Mouse (Mus musculus) left cerebral cortex, postnatal 25 days (tissue): ENCODE data around the gene Flnb. TPM values are rescaled to one million over a fixed set of nuclear protein-coding genes. Genes with fewer than 3 reads are reported as not detected.

Experiments used
- DNase-seq, 2 experiments: peaks; one replicate each; pipeline ENCODE4 v3.0.0; 2022; ENCODE audit warnings: low spot score in 2 of 2, mixed read lengths in 1 of 2
- intact Hi-C: fragments of 180-260 bp; cut with DNase I; formaldehyde crosslinking; loops from one replicate; pipeline ENCODE4 v1.15.1; 2025
- total RNA-seq, 2 experiments: library from RNA; stranded (reverse); gene quantifications; 2 replicates each; pipeline ENCODE4 v1.2.3; 2021

The Flnb gene
- total RNA-seq, 2 experiments from 2014 or later, result 30.6 to 44.1 TPM

DNA sequence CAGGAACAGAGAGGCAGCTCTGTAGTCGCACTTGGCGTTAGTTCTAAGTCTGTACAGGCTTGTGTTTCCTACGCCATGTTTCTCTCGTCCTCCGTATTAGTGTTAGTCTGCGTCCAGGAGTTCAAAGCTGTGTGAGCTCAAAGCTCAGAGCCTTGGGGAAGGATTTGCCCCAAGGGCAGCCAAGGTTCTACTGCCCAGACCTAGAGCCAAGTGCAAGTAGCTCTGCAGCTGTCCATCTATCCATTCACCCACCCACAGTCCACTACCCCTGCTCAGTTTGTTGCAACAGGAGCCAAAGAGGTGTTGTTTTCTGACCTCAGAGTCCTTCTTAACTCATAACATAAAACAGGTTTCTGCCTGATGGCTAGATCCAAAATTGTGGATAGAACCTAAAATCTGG lies 70.5 kb downstream of the Flnb start:
- intact Hi-C loops, result loop anchor here (2.0 to 5.0 kb wide), 2 partner anchors 39 to 69 kb away; no protein-coding TSS in a partner anchor

DNA sequence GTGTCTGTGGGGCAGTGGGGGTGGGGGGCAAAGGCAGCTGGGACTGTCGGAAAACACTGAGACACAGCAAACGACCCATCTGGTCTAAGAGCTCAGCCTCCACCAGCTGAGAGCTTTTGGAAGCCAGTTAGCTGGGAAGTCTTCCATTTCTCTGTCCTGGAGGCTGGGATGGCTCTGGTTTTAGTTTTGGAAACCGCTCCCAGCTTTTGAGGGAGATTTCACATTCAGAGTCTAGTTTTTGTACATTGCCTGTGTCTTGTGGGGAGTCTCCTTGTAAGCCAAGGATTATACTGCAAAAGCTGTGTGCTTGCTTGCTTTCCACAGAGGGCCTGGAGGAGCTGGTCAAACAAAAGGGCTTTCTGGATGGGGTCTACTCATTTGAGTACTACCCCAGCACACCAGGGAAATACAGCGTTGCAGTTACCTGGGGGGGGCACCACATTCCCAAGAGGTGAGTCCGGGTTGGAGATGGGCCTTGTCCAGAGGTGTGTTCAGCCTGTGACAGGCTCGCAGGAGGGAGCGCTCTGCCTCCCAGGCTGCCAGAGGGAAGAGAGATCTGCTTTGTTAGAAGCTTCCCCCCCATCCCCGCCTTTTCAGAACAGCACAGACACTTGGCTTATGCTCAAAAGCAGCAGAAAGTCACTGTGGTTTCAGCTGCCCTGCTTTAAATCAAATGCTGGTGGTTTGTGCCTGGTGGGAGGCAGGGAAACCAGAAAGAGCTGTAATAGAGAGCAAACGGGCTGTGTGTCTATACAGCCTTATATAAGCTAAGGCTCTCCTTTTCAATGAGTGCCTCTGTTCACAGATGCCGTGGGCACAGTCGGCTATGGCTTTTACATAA lies 71.3 kb downstream of the Flnb start:
- peak; percentile 60 to 88 for DNase-seq
- intact Hi-C loops, result loop anchor here (2.0 to 5.0 kb wide), 2 partner anchors 38 to 70 kb away; no protein-coding TSS in a partner anchor

More for the DNA sequence above, 70.5 kb downstream of the Flnb start:
- no peak for DNase-seq

DNA sequence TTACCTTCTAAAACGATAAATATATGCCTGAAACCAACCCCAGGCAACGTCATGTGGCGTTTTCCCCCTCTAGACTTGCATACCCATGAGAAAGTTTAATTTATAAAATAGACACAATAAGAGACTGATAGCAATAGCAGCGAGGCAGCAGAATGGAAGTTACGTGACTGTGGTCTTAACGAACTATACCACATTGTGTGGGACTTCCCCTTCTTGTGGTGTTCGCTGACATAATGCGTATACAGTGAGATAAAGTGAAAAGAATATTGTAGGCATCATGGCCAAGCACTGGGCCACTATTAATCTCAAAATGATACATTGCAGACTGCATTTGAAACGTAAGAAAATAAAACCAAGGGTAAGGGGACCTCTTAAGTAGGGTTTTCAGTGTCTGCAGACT lies 72.1 kb downstream of the Flnb start:
- DNase-seq, result no peak
- intact Hi-C loops, result loop anchor here (2.0 to 5.0 kb wide), 2 partner anchors 37 to 71 kb away; no protein-coding TSS in a partner anchor

DNA sequence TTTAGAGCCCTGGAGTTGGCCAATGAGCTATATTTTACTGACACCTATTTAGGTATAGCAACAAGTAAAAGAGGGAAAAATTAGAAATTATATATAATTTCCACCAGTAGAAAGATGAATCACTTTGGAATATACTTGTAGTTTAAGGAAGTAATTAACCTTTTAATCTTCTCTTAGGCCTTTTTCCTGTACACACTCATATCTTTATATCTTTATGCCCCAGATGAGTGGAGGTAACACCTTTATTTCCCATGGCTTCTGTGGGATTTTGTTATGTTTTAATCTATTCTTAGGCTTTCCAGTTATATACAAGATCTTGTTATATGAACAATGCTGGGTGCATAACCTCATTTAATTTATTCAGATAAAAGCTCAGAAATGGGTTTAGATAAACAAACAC lies 73.6 kb downstream of the Flnb start:
- intact Hi-C loops, result no loop called here
- DNase-seq, result no peak

DNA sequence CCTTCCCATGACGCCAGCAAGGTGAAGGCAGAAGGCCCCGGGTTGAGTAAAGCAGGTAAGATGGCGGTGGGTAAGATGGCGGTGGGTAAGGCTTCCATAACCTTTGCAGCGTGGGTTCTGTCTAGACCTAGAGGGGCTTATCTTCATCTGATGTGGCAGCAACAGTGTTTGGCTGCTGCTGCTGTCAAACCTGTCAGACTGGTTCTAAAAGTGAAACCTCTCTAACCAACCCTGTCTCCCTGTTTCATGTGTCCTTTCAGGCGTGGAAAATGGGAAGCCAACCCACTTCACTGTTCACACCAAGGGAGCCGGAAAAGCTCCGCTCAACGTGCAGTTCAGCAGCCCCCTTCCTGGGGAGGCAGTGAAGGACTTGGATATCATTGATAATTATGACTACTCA lies 78.4 kb downstream of the Flnb start:
- intact Hi-C loops, result no loop called here

DNA sequence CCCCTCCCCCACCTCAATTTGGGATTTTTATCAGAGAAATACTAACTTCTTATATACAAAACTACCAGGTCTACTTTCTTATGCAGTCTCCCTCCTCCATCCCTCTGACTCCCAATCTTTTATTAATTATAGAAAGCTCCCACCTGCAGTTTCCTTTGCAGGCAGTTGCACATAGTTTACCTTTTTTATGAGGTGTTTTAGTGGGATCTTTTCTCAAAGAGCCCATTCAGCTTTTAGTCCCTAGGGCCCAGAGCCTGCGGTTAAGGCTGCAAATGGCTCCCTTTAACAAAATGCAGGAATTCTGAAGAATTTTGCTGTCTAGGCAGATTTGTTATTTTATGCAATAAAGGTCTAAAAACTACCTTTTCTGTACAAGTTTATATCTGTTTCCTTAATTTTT lies 78.9 kb downstream of the Flnb start:
- intact Hi-C loops, result no loop called here
- no peak for DNase-seq

More for the DNA sequence above, 78.4 kb downstream of the Flnb start:
- DNase-seq, result no peak

DNA sequence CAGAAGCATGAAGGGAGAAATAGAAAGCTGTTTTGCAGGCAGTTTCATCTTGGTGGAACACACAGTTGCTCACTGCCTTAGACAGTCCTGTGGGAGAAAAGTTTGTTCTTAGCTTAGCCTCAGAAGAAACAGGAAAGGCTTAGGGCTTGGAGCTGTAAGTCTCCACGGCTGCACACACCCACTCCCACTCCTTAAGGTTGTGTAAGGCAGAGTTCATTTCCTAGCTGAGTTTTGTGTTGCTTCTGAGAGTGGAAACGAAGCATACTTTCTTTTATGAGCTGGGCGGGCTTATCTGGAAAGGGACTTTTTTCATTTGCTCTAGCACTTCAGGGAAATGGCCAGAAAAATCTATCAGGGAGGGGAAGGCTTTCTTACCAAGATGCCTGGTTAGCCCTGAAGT lies 82.2 kb downstream of the Flnb start:
- intact Hi-C loops, result loop anchor here (2.0 kb wide), 1 partner anchor 81 kb away; no protein-coding TSS in a partner anchor
- peak in 1 of 2 experiments; percentile 19 for DNase-seq

DNA sequence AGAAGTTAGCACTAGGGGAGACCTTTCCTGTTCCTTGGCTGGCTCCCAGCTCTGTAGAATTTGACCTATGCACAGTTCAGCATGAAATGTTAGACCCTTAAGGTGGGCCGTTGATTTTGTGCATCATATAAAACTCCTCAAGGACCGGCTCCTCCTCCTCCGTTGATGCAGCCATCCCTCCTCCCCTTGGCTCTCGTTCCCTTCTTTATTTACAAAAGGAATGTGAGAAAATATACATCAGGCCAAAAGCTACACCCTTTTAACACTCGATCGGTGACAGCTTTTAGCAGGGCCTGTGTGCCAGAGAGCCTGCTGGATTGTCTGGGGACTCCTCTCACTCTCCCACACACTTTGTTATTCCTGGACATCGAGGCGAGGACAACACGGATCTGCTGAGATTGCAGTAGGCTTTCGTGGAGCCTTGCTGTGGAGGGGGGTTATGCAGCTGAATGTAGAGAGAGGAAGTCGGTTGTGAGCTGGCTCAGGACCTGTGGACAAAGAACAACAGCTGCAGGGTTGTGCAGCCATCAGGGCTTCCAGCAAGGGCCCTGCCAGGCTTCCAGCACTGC lies 82.8 kb downstream of the Flnb start:
- intact Hi-C loops, result loop anchor here (2.0 kb wide), 1 partner anchor 82 kb away; no protein-coding TSS in a partner anchor
- DNase-seq, result peak; percentile 63 to 86

DNA sequence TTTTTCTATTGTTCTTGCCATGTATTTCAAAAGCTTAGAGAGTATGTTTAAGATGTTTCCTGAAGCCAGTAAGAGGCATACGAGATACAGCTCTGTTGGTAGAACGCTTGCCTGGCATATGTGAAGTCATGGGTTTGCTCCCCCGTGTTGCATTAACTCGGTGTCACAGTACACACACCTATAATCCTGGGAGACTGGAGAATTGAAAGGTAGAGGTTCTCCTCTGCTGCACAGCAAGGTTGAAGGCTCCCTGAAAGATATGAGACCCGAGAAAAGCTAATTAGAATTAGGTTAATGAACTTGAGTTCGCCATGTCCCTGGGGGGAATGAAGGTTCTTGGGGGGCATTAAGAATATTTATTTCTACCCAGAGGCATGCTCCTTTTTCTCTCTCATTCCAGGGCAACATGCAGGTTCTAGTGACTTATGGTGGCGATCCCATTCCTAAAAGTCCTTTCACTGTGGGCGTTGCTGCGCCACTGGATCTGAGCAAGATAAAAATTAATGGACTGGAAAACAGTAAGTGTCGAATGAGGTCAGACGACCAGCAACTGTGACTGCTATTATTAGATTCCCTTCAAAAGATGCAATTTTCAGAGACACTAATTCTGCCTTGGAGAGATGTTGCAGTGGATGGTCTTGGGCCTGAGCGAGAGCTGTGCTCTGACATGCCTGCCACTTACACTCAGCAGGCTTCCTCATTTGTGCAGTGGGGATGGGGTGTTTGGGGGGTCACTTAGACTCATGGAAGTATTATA lies 83.9 kb downstream of the Flnb start:
- DNase-seq, result no peak
- intact Hi-C loops, result loop anchor here (2.0 kb wide), 1 partner anchor 83 kb away; no protein-coding TSS in a partner anchor

DNA sequence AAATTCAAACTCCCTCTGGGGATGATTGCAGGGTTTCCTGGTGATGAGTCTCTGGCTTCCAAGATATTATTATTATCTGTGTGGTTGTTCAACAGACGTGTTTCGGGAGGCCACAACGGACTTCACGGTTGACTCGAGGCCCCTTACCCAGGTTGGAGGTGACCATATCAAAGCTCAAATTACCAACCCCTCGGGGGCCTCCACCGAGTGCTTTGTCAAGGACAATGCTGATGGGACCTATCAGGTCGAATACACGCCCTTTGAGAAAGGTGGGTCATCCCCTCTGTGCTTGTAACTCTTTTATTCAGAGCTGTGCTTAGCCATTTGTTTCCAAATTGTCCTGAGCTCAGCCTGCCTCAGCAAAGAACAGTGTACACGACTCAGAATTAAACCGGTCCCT lies 89.3 kb downstream of the Flnb start:
- intact Hi-C loops, result no loop called here
- DNase-seq, result no peak

DNA sequence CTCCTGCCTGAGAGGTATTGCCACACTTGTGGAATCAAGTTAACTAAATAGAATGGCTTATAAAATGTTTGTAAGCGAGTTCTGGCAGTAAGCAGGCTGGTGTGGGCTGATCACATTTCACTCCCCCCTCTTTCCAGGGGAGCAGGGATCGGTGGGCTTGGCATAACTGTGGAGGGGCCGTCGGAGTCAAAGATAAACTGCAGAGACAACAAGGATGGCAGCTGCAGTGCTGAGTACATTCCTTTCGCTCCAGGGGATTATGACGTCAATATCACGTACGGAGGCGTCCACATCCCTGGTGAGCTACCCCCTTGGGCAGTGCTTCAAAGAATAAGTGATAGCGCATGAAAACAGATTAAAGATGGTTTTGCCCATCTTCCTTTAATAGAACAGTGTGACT lies 91.7 kb downstream of the Flnb start:
- DNase-seq, result no peak
- intact Hi-C loops, result no loop called here

DNA sequence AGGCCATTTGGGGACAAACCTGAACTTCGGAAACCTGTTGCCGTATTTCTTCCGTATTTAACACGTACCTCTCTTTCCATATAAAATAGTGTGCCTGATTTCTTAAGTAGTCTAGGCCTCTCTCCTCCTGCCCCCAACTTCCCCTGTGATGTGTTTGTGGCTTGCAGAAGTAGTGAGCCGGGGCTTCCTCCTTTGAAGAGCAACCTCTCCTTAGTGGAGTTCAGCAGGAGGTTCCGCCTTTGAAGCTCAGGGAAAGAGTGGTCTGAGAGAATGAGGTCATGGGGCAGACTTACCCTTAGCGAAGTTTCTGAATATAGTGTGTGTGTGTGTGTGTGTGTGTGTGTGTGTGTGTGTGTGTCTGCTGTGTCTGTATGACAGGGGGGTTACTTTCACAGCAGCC lies 96.1 kb downstream of the Flnb start:
- DNase-seq, result peak in 1 of 2 experiments; percentile 25
- intact Hi-C loops, result no loop called here

DNA sequence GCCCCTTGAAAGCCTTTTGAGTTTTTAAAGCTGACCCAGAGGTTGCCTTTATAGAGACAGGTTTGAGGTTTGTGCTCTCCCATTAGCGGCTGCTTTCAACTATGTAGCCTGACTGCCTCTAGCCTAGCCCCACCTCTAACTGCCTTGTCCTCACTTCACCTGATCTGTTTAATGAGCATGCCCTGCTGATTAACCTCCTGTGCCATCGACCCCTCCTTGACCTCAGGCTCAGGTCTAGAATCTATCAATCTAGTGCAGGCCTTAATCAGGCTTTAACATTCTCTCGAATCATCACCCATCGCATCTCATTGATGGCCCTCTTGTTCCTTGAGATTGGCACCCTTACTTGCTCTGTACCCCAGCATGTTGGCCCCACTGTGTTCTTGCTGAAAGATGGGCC lies 96.7 kb downstream of the Flnb start:
- no peak for DNase-seq
- intact Hi-C loops, result no loop called here

DNA sequence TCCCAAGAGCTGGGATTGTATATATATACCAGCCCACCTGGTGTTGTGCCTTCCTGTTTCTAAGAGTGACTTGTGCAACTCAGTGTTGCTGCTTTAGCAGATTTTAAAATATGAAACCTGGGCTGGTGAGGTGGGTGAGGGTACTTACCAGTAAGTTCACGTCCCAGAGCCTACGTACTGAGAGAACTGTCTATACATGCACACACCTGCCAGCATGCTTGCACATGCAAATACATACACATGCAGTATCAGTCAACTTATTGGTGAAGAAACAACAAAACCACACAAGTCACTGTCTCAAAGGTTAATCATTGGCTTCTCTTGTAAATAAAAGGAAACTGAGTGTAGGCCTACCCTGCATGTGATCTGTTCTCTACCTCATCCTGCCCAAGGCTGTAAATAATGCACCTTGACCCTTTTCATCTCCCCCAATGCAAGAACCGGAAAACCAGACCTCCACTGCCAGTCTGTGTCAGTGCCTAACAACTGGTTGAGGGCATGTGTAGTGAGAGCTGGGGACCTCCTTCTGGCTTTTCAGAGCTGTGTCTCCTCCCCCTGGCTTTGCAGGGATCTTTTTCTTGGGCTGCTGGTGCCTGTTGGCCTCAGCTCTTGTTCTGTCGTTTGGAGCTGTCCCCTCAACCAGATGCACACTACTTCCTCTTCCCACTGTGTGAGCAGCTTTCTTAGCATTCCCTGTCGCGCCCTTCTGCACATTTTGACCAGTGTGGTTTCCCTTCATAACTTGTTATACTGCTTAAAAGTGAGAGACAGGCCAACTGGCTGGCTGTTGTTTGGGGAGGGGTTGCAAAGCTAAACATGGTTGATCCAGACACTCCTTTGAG lies 100.6 kb downstream of the Flnb start:
- intact Hi-C loops, result no loop called here
- no peak for DNase-seq

DNA sequence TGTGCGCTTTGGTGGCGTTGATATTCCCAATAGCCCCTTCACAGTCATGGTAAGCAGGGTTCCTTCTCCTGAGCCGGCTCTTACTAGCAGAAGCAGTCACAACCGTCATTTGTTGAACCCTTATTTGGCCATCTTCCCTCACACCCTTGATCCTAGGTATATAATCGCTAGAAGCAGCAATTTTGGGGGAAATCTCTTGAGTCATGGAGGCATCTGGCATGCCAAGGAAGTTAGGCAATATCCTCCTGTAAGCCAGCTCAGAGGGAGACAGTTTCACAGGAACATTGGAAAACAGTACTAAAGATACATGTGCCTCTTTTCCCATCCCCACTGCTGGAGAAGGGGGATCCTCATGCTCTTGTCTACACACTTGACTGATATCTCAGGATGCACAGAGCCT lies 101.6 kb downstream of the Flnb start:
- DNase-seq, result peak in 1 of 2 experiments; percentile 24
- intact Hi-C loops, result no loop called here

DNA sequence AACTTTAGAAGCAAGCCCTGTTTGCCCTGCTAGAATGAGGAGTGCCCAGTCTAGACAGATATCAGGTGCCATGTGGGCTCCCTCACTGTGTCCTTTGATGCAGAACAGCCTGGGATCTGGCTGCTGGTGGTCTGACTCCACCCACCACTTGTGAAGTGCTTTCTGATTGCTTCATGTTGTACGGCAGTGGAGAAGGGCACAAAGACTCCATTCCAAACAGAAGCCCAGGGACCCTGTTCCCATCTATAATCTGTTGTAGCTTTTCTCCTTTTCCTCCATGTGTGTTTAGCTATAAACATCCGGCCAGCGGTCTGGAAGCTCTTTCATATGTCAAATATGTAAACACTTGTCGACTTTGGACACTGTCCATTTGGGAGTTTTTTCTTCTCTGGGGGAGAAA lies 102.2 kb downstream of the Flnb start:
- intact Hi-C loops, result no loop called here
- no peak for DNase-seq

DNA sequence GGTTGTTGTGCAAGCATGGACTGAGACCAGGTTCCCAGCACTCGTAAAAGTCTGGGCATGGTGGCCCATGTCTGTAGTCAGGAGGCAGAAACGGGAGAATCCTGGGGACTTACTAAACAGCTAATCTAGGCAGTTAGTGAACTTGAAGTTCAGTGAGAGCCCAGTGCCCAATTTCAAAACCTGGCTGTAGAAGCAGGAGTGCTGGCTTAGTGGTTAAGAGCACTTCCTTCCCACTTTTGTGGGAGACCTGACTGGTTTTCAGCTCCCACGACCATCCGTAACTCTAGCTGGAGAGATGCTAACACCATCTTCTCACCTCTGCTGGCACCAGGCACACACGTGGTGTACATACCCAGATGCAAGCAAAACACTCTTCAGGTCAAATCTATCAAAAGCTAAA lies 103.7 kb downstream of the Flnb start:
- intact Hi-C loops, result no loop called here
- no peak for DNase-seq

DNA sequence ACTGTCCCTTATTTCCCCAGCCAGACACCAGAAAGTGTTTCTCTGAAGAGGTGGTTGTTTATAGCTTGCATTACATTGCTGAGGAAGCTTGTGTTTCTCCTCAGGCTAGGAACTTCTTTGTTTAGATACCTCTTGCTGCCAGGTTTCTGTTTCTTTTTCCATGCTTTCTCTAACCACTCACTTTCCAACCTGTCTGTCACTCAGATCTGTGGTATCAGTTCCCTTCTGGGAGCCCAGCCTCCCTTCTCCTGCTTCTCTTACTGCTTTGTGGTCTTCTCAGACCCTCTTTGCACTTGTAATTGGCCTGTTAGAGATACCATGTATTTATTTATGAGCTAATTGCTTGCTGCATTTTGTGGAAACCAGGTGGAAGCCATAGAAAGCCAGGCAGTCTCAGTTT lies 105.9 kb downstream of the Flnb start:
- intact Hi-C loops, result no loop called here
- no peak for DNase-seq

DNA sequence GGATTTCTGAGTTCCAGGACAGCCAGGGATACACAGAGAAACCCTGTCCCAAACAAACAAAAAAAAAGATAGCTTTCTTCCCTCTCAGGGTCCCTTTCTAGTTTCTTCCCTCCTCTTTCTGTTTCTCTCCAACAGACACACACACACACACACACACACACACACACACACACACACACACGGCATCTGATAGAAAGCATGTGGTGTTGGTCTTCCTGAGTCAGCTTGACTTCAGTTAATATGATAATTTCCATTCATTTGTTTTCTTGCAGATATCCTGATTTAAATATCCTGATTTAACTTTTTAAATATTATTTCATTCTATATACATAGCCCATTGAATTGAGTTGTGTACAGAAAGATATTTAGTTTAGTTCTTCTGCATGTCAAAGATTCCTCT lies 110.6 kb downstream of the Flnb start:
- no peak for DNase-seq
- intact Hi-C loops, result loop anchor here (5.0 kb wide), 1 partner anchor 41 kb away; no protein-coding TSS in a partner anchor
